Mouse (Mus musculus): ENCODE measurements around the gene Gm17267.
"Not testable (repeated sequence)": the region's sequence is repeated elsewhere in the genome, so short reads cannot be mapped to it uniquely, and the experiment has no call there.

The Gm17267 gene

GRCm38 (mm10) chrX:126017257-126017656 lies at the start of gene Gm17267:
Gene Gm17267 (plus strand): TSS chrX:126017557.
- not testable (repeated sequence) for DNase-seq (ENCODE audit: low read depth, low spot score)
